12 mouse cellular contexts compared by ENCODE assay signal in genomic region chr6:97101190-97101957, GRCm38 (mm10). TPM values are rescaled to one million over a fixed set of nuclear protein-coding genes. Genes with fewer than 3 reads are reported as not detected.
DNase-seq lines count a peak whose midpoint lies in the region; ATAC-seq and TF ChIP-seq lines count a peak whose summit lies in the region.
"Had no signal": no experiment of that assay in that cellular context is flagged by ENCODE, and none has a peak within 500 bp of the region (broad histone marks: within the 10 kb centered on the region; RNA-seq: fewer than 3 reads in every experiment).

No protein-coding gene starts in this region.

- peak overlapping the region; percentile 33 for H3K4me2 ChIP-seq in heart, embryonic 15.5 days
- H3K4me2 ChIP-seq in limb, embryonic 15.5 days: 0 out of 2 replicates have a peak overlapping the region, but pooled peaks have one; percentile 4
- H3K4me2 ChIP-seq: intestine, embryonic 15.5 days had no signal

- intact Hi-C loops in heart, postnatal 10 days (cut with DNase I): no loop called here

- in situ Hi-C loops in ES-E14 (cut with MboI; ENCODE audit: low sequenced_read_pairs in 2 of 2, unreplicated experiment in 2 of 2): loop anchor here (10.0 to 25.0 kb wide), 3 partner anchors 239 to 1214 kb away; no protein-coding TSS in a partner anchor

- no peak overlapping the region for H3K9ac ChIP-seq in heart, embryonic 15.5 days
- H3K9ac ChIP-seq in ES-E14 (ENCODE audit: insufficient read depth, low read depth, low read length, poor library complexity, severe bottlenecking): no peak overlapping the region
- no peak overlapping the region for H3K9ac ChIP-seq in limb, embryonic 15.5 days
- H3K9ac ChIP-seq: intestine, embryonic 15.5 days had no signal

- H3K27ac ChIP-seq in heart, embryonic 15.5 days: no peak overlapping the region
- H3K27ac ChIP-seq in ES-E14 (ENCODE audit: insufficient read depth, low read depth, low read length, poor library complexity, severe bottlenecking): peak overlapping the region; percentile 96
- no peak overlapping the region for H3K27ac ChIP-seq in embryonic facial prominence, embryonic 10.5 days (replicated peaks)
- H3K27ac ChIP-seq in limb, embryonic 15.5 days: no peak overlapping the region
- H3K27ac ChIP-seq: intestine, embryonic 15.5 days had no signal

- no peaks in the 10 kb centered on the region for H3K9me3 ChIP-seq in heart, embryonic 15.5 days (replicated peaks)
- H3K9me3 ChIP-seq in ES-E14 (ENCODE audit: control insufficient read depth, insufficient read depth, low read depth, low read length): no peaks in the 10 kb centered on the region
- H3K9me3 ChIP-seq in embryonic facial prominence, embryonic 10.5 days: no peaks in the 10 kb centered on the region
- no peaks in the 10 kb centered on the region for H3K9me3 ChIP-seq in limb, embryonic 15.5 days
- H3K9me3 ChIP-seq: intestine, embryonic 15.5 days had no signal

- no peak for DNase-seq in heart, postnatal 10 days
- peak; percentile 35 for DNase-seq in ES-E14 (ENCODE audit: low read depth, low spot score)
- no peak for DNase-seq in embryonic facial prominence, embryonic 10.5 days (ENCODE audit: low spot score)
- no peak for DNase-seq in layer of hippocampus, postnatal 10 days (ENCODE audit: low spot score in 2 of 2)
- DNase-seq in ovary, adult 18-20 months (ENCODE audit: low spot score): no peak
- DNase-seq: adrenal gland, postnatal 10 days; cerebellum, adult 8-10 months had no signal

- no peaks in the 10 kb centered on the region for H3K36me3 ChIP-seq in heart, embryonic 15.5 days
- H3K36me3 ChIP-seq in ES-E14 (ENCODE audit: control insufficient read depth, insufficient read depth, low read length, poor library complexity, severe bottlenecking): no peaks in the 10 kb centered on the region
- no peaks in the 10 kb centered on the region for H3K36me3 ChIP-seq in embryonic facial prominence, embryonic 10.5 days (replicated peaks)
- H3K36me3 ChIP-seq in limb, embryonic 15.5 days: no peaks in the 10 kb centered on the region
- H3K36me3 ChIP-seq: intestine, embryonic 15.5 days had no signal

- H3K4me1 ChIP-seq in heart, embryonic 15.5 days (replicated peaks): peaks cover 4% of the 10 kb centered on the region
- H3K4me1 ChIP-seq in ES-E14 (ENCODE audit: control insufficient read depth in 2 of 2, insufficient read depth in 2 of 2, low read length in 2 of 2, poor library complexity in 1 of 2): peaks cover 14 to 33% of the 10 kb centered on the region in 2 experiments
- peaks cover 32% of the 10 kb centered on the region for H3K4me1 ChIP-seq in embryonic facial prominence, embryonic 10.5 days
- no peaks in the 10 kb centered on the region; the same call in 1 of the 2 replicates for H3K4me1 ChIP-seq in limb, embryonic 15.5 days

- ATAC-seq in heart, embryonic 15.5 days (replicated peaks; ENCODE audit: insufficient number of reproducible peaks, insufficient read depth, low FRiP score, low read depth): no peak
- no peak for ATAC-seq in limb, embryonic 15.5 days (ENCODE audit: insufficient number of reproducible peaks, low FRiP score, low TSS enrichment, low read depth)
- no peak for ATAC-seq in CD4-positive, CD25-positive, alpha-beta regulatory T cell, adult 4 months
- ATAC-seq: intestine, embryonic 15.5 days; lung, postnatal 0 days had no signal

- H3K4me3 ChIP-seq in heart, embryonic 15.5 days: no peak overlapping the region
- peak overlapping the region in 1 of 2 experiments; percentile 30; a peak in 2 of 4 replicates for H3K4me3 ChIP-seq in ES-E14 (ENCODE audit: insufficient read depth in 1 of 2, low read depth in 1 of 2, low read length in 2 of 2, poor library complexity in 1 of 2, severe bottlenecking in 1 of 2)
- H3K4me3 ChIP-seq in embryonic facial prominence, embryonic 10.5 days: peak overlapping the region; percentile 33
- H3K4me3 ChIP-seq in limb, embryonic 15.5 days: no peak overlapping the region
- H3K4me3 ChIP-seq: intestine, embryonic 15.5 days had no signal

- WGBS in heart, embryonic 15.5 days: 17% methylated on average over 12 of the region's 12 CpGs
- WGBS in embryonic facial prominence, embryonic 10.5 days: 15% methylated on average over 12 of the region's 12 CpGs
- WGBS in limb, embryonic 15.5 days: 13% methylated on average over 12 of the region's 12 CpGs

- H3K27me3 ChIP-seq in heart, embryonic 15.5 days: peaks cover 9% of the 10 kb centered on the region; the same call in 1 of the 2 replicates
- H3K27me3 ChIP-seq in embryonic facial prominence, embryonic 10.5 days (replicated peaks; ENCODE audit: low read depth, poor library complexity, severe bottlenecking): peaks cover 31% of the 10 kb centered on the region
- peaks cover 7% of the 10 kb centered on the region; the same call in 1 of the 2 replicates for H3K27me3 ChIP-seq in limb, embryonic 15.5 days
- H3K27me3 ChIP-seq: intestine, embryonic 15.5 days had no signal

TF ChIP-seq in ES-E14, 5 proteins besides CTCF, POLR2A, EP300 and RAD21:
- TF ChIP-seq ZNF384 (IDR thresholded peaks at IDR 0.05; ENCODE audit: low read depth, low read length): no peak
- TF ChIP-seq ZC3H11A (IDR thresholded peaks at IDR 0.05; ENCODE audit: borderline replicate concordance, low read depth, low read length): no peak
- TF ChIP-seq MAFK (IDR thresholded peaks at IDR 0.05; ENCODE audit: insufficient read depth, low read depth, low read length): no peak
- no peak for TF ChIP-seq HCFC1 (IDR thresholded peaks at IDR 0.05; ENCODE audit: borderline replicate concordance, insufficient read depth, low read length)
- no peak for TF ChIP-seq CHD2 (IDR thresholded peaks at IDR 0.05; ENCODE audit: low read depth, low read length)
TF ChIP-seq in ES-E14: peak in this region for 0.

RNA-seq across cellular contexts. Expression of gene Fam19a4, which starts 41.2 kb away (rescaled TPM):
- polyA plus RNA-seq in heart, embryonic 15.5 days (2015; fragmentation: Nextera tagmentation; extraction: Ambion mirVana): 0.10 and 0.34 TPM in 2 replicates
- not detected for total RNA-seq in heart, postnatal 10 days (2021)
- 1.7 and 2.1 TPM in 2 replicates for total RNA-seq in ES-E14 (2012; rRNA removed)
- polyA plus RNA-seq in embryonic facial prominence, embryonic 10.5 days (2016; fragmentation: Nextera tagmentation; extraction: Ambion mirVana): 1.2 and 1.5 TPM in 2 replicates
- polyA plus RNA-seq in limb, embryonic 15.5 days (2015; fragmentation: Nextera tagmentation; extraction: Ambion mirVana): 0.22 and 0.27 TPM in 2 replicates
- total RNA-seq in layer of hippocampus, postnatal 10 days (2021): under 1 TPM; 0.33 to 0.55 TPM
- under 1 TPM in 1 of 2 experiments, not detected in 1; 0.19 TPM for polyA plus RNA-seq in CD4-positive, CD25-positive, alpha-beta regulatory T cell, adult 4 months (2017; shearing (Covaris generic))

RNA-seq across cellular contexts. Expression of gene Eogt, which starts 47.6 kb away (rescaled TPM):
- polyA plus RNA-seq in heart, embryonic 15.5 days (2015; fragmentation: Nextera tagmentation; extraction: Ambion mirVana): 13.2 and 14.4 TPM in 2 replicates
- total RNA-seq in heart, postnatal 10 days (2021): 10 to 100 TPM; 18.6 to 20.9 TPM
- 7.7 and 10.3 TPM in 2 replicates for total RNA-seq in ES-E14 (2012; rRNA removed)
- polyA plus RNA-seq in embryonic facial prominence, embryonic 10.5 days (2016; fragmentation: Nextera tagmentation; extraction: Ambion mirVana): 9.3 and 10.5 TPM in 2 replicates
- polyA plus RNA-seq in limb, embryonic 15.5 days (2015; fragmentation: Nextera tagmentation; extraction: Ambion mirVana): 14.9 TPM in 2 replicates
- 10 to 100 TPM; 32.2 to 35.2 TPM for total RNA-seq in layer of hippocampus, postnatal 10 days (2021)
- polyA plus RNA-seq in CD4-positive, CD25-positive, alpha-beta regulatory T cell, adult 4 months (2017; shearing (Covaris generic)): 10 to 100 TPM in 1 of 2 experiments, 1 to 10 TPM in 1; 8.1 to 13.9 TPM
